ENCODE assay signal across 12 mouse cellular contexts in genomic region chr4:41470051-41470683, GRCm38 (mm10). TPM values are rescaled to one million over a fixed set of nuclear protein-coding genes. Genes with fewer than 3 reads are reported as not detected.
DNase-seq lines count a peak whose midpoint lies in the region; ATAC-seq and TF ChIP-seq lines count a peak whose summit lies in the region.
"Had no signal": no experiment of that assay in that cellular context is flagged by ENCODE, and none has a peak within 500 bp of the region (broad histone marks: within the 10 kb centered on the region; RNA-seq: fewer than 3 reads in every experiment).

No protein-coding gene starts in this region.

- peaks cover 12% of the 10 kb centered on the region for H3K4me1 ChIP-seq in heart, embryonic 13.5 days
- no peaks in the 10 kb centered on the region for H3K4me1 ChIP-seq in heart, embryonic 12.5 days (replicated peaks)
- H3K4me1 ChIP-seq in forebrain, embryonic 14.5 days (ENCODE audit: control insufficient read depth, insufficient read depth, low read length) = peaks cover 28% of the 10 kb centered on the region
- H3K4me1 ChIP-seq in hindbrain, embryonic 16.5 days (ENCODE audit: control insufficient read depth, insufficient read depth, low read depth, low read length) = peaks cover 14% of the 10 kb centered on the region
- H3K4me1 ChIP-seq: intestine, embryonic 15.5 days had no signal

- H3K4me2 ChIP-seq in heart, embryonic 13.5 days = no peak overlapping the region
- no peak overlapping the region for H3K4me2 ChIP-seq in heart, embryonic 12.5 days
- H3K4me2 ChIP-seq in forebrain, embryonic 14.5 days (ENCODE audit: low read length) = no peak overlapping the region
- no peak overlapping the region for H3K4me2 ChIP-seq in hindbrain, embryonic 16.5 days (ENCODE audit: low read length)
- H3K4me2 ChIP-seq: intestine, embryonic 15.5 days; liver, embryonic 13.5 days had no signal

- no peak overlapping the region for H3K4me3 ChIP-seq in heart, embryonic 13.5 days
- H3K4me3 ChIP-seq in heart, embryonic 12.5 days = no peak overlapping the region
- H3K4me3 ChIP-seq in forebrain, embryonic 14.5 days (ENCODE audit: low read depth, low read length) = no peak overlapping the region
- H3K4me3 ChIP-seq in hindbrain, embryonic 16.5 days (ENCODE audit: low read length) = no peak overlapping the region
- H3K4me3 ChIP-seq: intestine, embryonic 15.5 days; liver, embryonic 13.5 days had no signal

- no peaks in the 10 kb centered on the region for H3K36me3 ChIP-seq in heart, embryonic 13.5 days
- no peaks in the 10 kb centered on the region for H3K36me3 ChIP-seq in heart, embryonic 12.5 days
- H3K36me3 ChIP-seq in forebrain, embryonic 14.5 days (ENCODE audit: control insufficient read depth, insufficient read depth, low read length) = no peaks in the 10 kb centered on the region
- no peaks in the 10 kb centered on the region for H3K36me3 ChIP-seq in hindbrain, embryonic 16.5 days (ENCODE audit: control insufficient read depth, insufficient read depth, low read length)
- H3K36me3 ChIP-seq: intestine, embryonic 15.5 days; liver, embryonic 13.5 days had no signal

- TF ChIP-seq POLR2A in brain, embryonic 14.5 days (IDR thresholded peaks at IDR 0.05; ENCODE audit: borderline replicate concordance, extremely low read depth, insufficient read depth, insufficient read length, poor library complexity, severe bottlenecking) = no peak

- WGBS in heart, embryonic 13.5 days = 55% methylated on average over 7 of the region's 7 CpGs
- 56% methylated on average over 7 of the region's 7 CpGs for WGBS in heart, embryonic 12.5 days
- WGBS in forebrain, embryonic 14.5 days = 29% methylated on average over 7 of the region's 7 CpGs
- 42% methylated on average over 7 of the region's 7 CpGs for WGBS in hindbrain, embryonic 16.5 days

- no peak overlapping the region for H3K27ac ChIP-seq in heart, embryonic 13.5 days (replicated peaks)
- no peak overlapping the region for H3K27ac ChIP-seq in heart, embryonic 12.5 days (ENCODE audit: poor library complexity, severe bottlenecking)
- H3K27ac ChIP-seq in forebrain, embryonic 14.5 days (ENCODE audit: low read depth, low read length) = peak overlapping the region; percentile 28; the same call in 1 of the 2 replicates
- peak overlapping the region; percentile 36 for H3K27ac ChIP-seq in hindbrain, embryonic 16.5 days (ENCODE audit: low read depth, low read length)
- H3K27ac ChIP-seq: intestine, embryonic 15.5 days; liver, embryonic 13.5 days had no signal

- 0 out of 2 replicates have a peak overlapping the region, but pooled peaks have one; percentile 19 for H3K9ac ChIP-seq in heart, embryonic 13.5 days
- no peak overlapping the region for H3K9ac ChIP-seq in heart, embryonic 12.5 days
- no peak overlapping the region for H3K9ac ChIP-seq in forebrain, embryonic 14.5 days (ENCODE audit: low read length)
- no peak overlapping the region for H3K9ac ChIP-seq in hindbrain, embryonic 16.5 days (ENCODE audit: low read depth, low read length)
- H3K9ac ChIP-seq: intestine, embryonic 15.5 days; liver, embryonic 13.5 days had no signal

- H3K27me3 ChIP-seq in heart, embryonic 13.5 days (replicated peaks) = no peaks in the 10 kb centered on the region
- no peaks in the 10 kb centered on the region for H3K27me3 ChIP-seq in heart, embryonic 12.5 days (replicated peaks)
- no peaks in the 10 kb centered on the region for H3K27me3 ChIP-seq in forebrain, embryonic 14.5 days (replicated peaks; ENCODE audit: control insufficient read depth, insufficient read depth, low read length)
- H3K27me3 ChIP-seq in hindbrain, embryonic 16.5 days (replicated peaks; ENCODE audit: control insufficient read depth, insufficient read depth, low read length) = no peaks in the 10 kb centered on the region
- H3K27me3 ChIP-seq: intestine, embryonic 15.5 days; liver, embryonic 13.5 days had no signal

- DNase-seq in brain, embryonic 14.5 days (ENCODE audit: low read depth) = peak; percentile 74
- DNase-seq in forebrain, embryonic 14.5 days (ENCODE audit: low spot score) = peak; percentile 63
- DNase-seq in frontal cortex, adult 2 months (ENCODE audit: extremely low spot score in 1 of 2, low spot score in 1 of 2) = no peak
- DNase-seq in right cerebral cortex, postnatal 25 days = no peak
- DNase-seq in testis, postnatal 10 days (ENCODE audit: low spot score) = no peak
- DNase-seq: adrenal gland, adult 8-10 months; liver, embryonic 13.5 days; thymus, postnatal 36 days had no signal

- no peaks in the 10 kb centered on the region for H3K9me3 ChIP-seq in heart, embryonic 13.5 days
- H3K9me3 ChIP-seq in heart, embryonic 12.5 days (replicated peaks) = no peaks in the 10 kb centered on the region
- H3K9me3 ChIP-seq in forebrain, embryonic 14.5 days (replicated peaks; ENCODE audit: control insufficient read depth, low read length) = no peaks in the 10 kb centered on the region
- H3K9me3 ChIP-seq in hindbrain, embryonic 16.5 days (ENCODE audit: control insufficient read depth, low read length) = no peaks in the 10 kb centered on the region
- H3K9me3 ChIP-seq: intestine, embryonic 15.5 days; liver, embryonic 13.5 days had no signal

- TF ChIP-seq CTCF in brain, embryonic 14.5 days (IDR thresholded peaks at IDR 0.05; ENCODE audit: borderline replicate concordance, extremely low read depth, insufficient read depth, insufficient read length) = no peak

- no peak for ATAC-seq in heart, embryonic 13.5 days (ENCODE audit: extremely low read depth, insufficient number of reproducible peaks, low FRiP score, low TSS enrichment)
- ATAC-seq in heart, embryonic 12.5 days (ENCODE audit: insufficient number of reproducible peaks, low FRiP score) = no peak
- ATAC-seq in forebrain, embryonic 14.5 days = peak; percentile 18
- ATAC-seq in hindbrain, embryonic 16.5 days = no peak
- ATAC-seq: intestine, embryonic 15.5 days had no signal

RNA-seq across cellular contexts. Expression of gene Nudt2, which starts 5.2 kb away (rescaled TPM):
- polyA plus RNA-seq in heart, embryonic 13.5 days (2015; fragmentation: Nextera tagmentation; extraction: Ambion mirVana) = 39.6 and 43.1 TPM in 2 replicates
- polyA plus RNA-seq in heart, embryonic 12.5 days (2016; fragmentation: Nextera tagmentation; extraction: Ambion mirVana) = 39.9 and 40.5 TPM in 2 replicates
- polyA plus RNA-seq in brain, embryonic 14.5 days (2012; rRNA removed) = 37.8 and 41.5 TPM in 2 replicates
- polyA plus RNA-seq in forebrain, embryonic 14.5 days (2014; fragmentation: Nextera tagmentation; extraction: Ambion mirVana) = 80.2 and 82.0 TPM in 2 replicates
- polyA plus RNA-seq in hindbrain, embryonic 16.5 days (2015; fragmentation: Nextera tagmentation; extraction: Ambion mirVana) = 74.1 and 76.8 TPM in 2 replicates
- polyA plus RNA-seq in frontal cortex, adult 2 months (2012; rRNA removed) = 39.5 and 42.0 TPM in 2 replicates

RNA-seq across cellular contexts. Expression of gene Kif24, which starts 5.5 kb away (rescaled TPM):
- 3.4 and 4.2 TPM in 2 replicates for polyA plus RNA-seq in heart, embryonic 13.5 days (2015; fragmentation: Nextera tagmentation; extraction: Ambion mirVana)
- 6.1 and 6.8 TPM in 2 replicates for polyA plus RNA-seq in heart, embryonic 12.5 days (2016; fragmentation: Nextera tagmentation; extraction: Ambion mirVana)
- 4.2 TPM in 2 replicates for polyA plus RNA-seq in brain, embryonic 14.5 days (2012; rRNA removed)
- 3.0 and 4.1 TPM in 2 replicates for polyA plus RNA-seq in forebrain, embryonic 14.5 days (2014; fragmentation: Nextera tagmentation; extraction: Ambion mirVana)
- polyA plus RNA-seq in hindbrain, embryonic 16.5 days (2015; fragmentation: Nextera tagmentation; extraction: Ambion mirVana) = 2.4 and 2.8 TPM in 2 replicates
- 0.71 and 0.90 TPM in 2 replicates for polyA plus RNA-seq in frontal cortex, adult 2 months (2012; rRNA removed)

RNA-seq across cellular contexts. Expression of gene AI464131, which starts 32.7 kb away (rescaled TPM):
- 2.0 and 2.2 TPM in 2 replicates for polyA plus RNA-seq in heart, embryonic 13.5 days (2015; fragmentation: Nextera tagmentation; extraction: Ambion mirVana)
- polyA plus RNA-seq in heart, embryonic 12.5 days (2016; fragmentation: Nextera tagmentation; extraction: Ambion mirVana) = 2.6 and 2.9 TPM in 2 replicates
- 4.0 and 8.3 TPM in 2 replicates for polyA plus RNA-seq in brain, embryonic 14.5 days (2012; rRNA removed)
- polyA plus RNA-seq in forebrain, embryonic 14.5 days (2014; fragmentation: Nextera tagmentation; extraction: Ambion mirVana) = 2.4 and 2.6 TPM in 2 replicates
- polyA plus RNA-seq in hindbrain, embryonic 16.5 days (2015; fragmentation: Nextera tagmentation; extraction: Ambion mirVana) = 18.4 and 19.5 TPM in 2 replicates
- polyA plus RNA-seq in frontal cortex, adult 2 months (2012; rRNA removed) = 22.6 and 23.6 TPM in 2 replicates

RNA-seq across cellular contexts. Expression of gene 1110017D15Rik, which starts 47.0 kb away (rescaled TPM):
- polyA plus RNA-seq in heart, embryonic 13.5 days (2015; fragmentation: Nextera tagmentation; extraction: Ambion mirVana) = 0.44 TPM in 1 of 2 replicates, not detected in the other
- not detected in 2 replicates for polyA plus RNA-seq in heart, embryonic 12.5 days (2016; fragmentation: Nextera tagmentation; extraction: Ambion mirVana)
- polyA plus RNA-seq in brain, embryonic 14.5 days (2012; rRNA removed) = 8.3 and 10.3 TPM in 2 replicates
- 10.5 and 11.1 TPM in 2 replicates for polyA plus RNA-seq in forebrain, embryonic 14.5 days (2014; fragmentation: Nextera tagmentation; extraction: Ambion mirVana)
- polyA plus RNA-seq in hindbrain, embryonic 16.5 days (2015; fragmentation: Nextera tagmentation; extraction: Ambion mirVana) = 17.9 and 21.7 TPM in 2 replicates
- 10.1 and 10.6 TPM in 2 replicates for polyA plus RNA-seq in frontal cortex, adult 2 months (2012; rRNA removed)
- polyA plus RNA-seq: liver, embryonic 13.5 days had no signal

Comparison
In these comparisons a context has a peak if more than half of its experiments do, and no peak if none do; other contexts are left out.
1. H3K27ac ChIP-seq: peak in forebrain, embryonic 14.5 days (single experiment) and hindbrain, embryonic 16.5 days (single experiment); none in heart, embryonic 13.5 days (single experiment) and heart, embryonic 12.5 days (single experiment).
2. DNase-seq: peak in brain, embryonic 14.5 days (single experiment) and forebrain, embryonic 14.5 days (single experiment); none in frontal cortex, adult 2 months (0 of 2), right cerebral cortex, postnatal 25 days (single experiment) and testis, postnatal 10 days (single experiment).